ENCODE assay signal across 14 mouse cellular contexts in genomic region chr7:19699827-19700148, GRCm38 (mm10). TPM values are rescaled to one million over a fixed set of nuclear protein-coding genes. Genes with fewer than 3 reads are reported as not detected.
DNase-seq lines count a peak whose midpoint lies in the region; ATAC-seq and TF ChIP-seq lines count a peak whose summit lies in the region.
"Had no signal": no experiment of that assay in that cellular context is flagged by ENCODE, and none has a peak within 500 bp of the region (broad histone marks: within the 10 kb centered on the region; RNA-seq: fewer than 3 reads in every experiment).

No protein-coding gene starts in this region.

- peaks cover 37% of the 10 kb centered on the region for H3K36me3 ChIP-seq in heart, embryonic 14.5 days (ENCODE audit: control insufficient read depth, insufficient read depth, low read length)
- peaks cover 14% of the 10 kb centered on the region for H3K36me3 ChIP-seq in midbrain, embryonic 11.5 days (ENCODE audit: control insufficient read depth, insufficient read depth, low read length)
- H3K36me3 ChIP-seq in midbrain, embryonic 15.5 days (replicated peaks): peaks cover 8% of the 10 kb centered on the region; the same call in 1 of the 2 replicates
- H3K36me3 ChIP-seq in liver, embryonic 15.5 days (replicated peaks): peaks cover 36% of the 10 kb centered on the region

- H3K4me2 ChIP-seq in heart, embryonic 14.5 days (ENCODE audit: low read length): peak overlapping the region; percentile 79; the same call in 1 of the 2 replicates
- H3K4me2 ChIP-seq in midbrain, embryonic 11.5 days: no peak overlapping the region
- H3K4me2 ChIP-seq in midbrain, embryonic 15.5 days: no peak overlapping the region
- peak overlapping the region; percentile 56; the same call in 1 of the 2 replicates for H3K4me2 ChIP-seq in liver, embryonic 15.5 days

- H3K27ac ChIP-seq in heart, embryonic 14.5 days (replicated peaks in 1 of 2; ENCODE audit: control insufficient read depth in 1 of 2, insufficient read depth in 1 of 2, low read depth in 2 of 2, low read length in 2 of 2): peak overlapping the region in 1 of 2 experiments; percentile 41; a peak in 1 of 4 replicates
- H3K27ac ChIP-seq in midbrain, embryonic 11.5 days (ENCODE audit: low read depth, low read length): no peak overlapping the region
- no peak overlapping the region for H3K27ac ChIP-seq in midbrain, embryonic 15.5 days
- H3K27ac ChIP-seq in cortical plate, adult 2 months (ENCODE audit: insufficient read depth, low read length): peak overlapping the region; percentile 62; the same call in 1 of the 2 replicates
- peak overlapping the region; percentile 83 for H3K27ac ChIP-seq in liver, embryonic 15.5 days (replicated peaks)

- H3K4me1 ChIP-seq in heart, embryonic 14.5 days (ENCODE audit: control insufficient read depth in 2 of 2, insufficient read depth in 2 of 2, low read length in 2 of 2): peaks cover 24 to 39% of the 10 kb centered on the region in 2 experiments
- peaks cover 13% of the 10 kb centered on the region for H3K4me1 ChIP-seq in midbrain, embryonic 11.5 days (ENCODE audit: control insufficient read depth, insufficient read depth, low read length)
- H3K4me1 ChIP-seq in midbrain, embryonic 15.5 days: peaks cover 18% of the 10 kb centered on the region
- H3K4me1 ChIP-seq in cortical plate, adult 2 months (ENCODE audit: control insufficient read depth, insufficient read depth, low read length): peaks cover 4% of the 10 kb centered on the region; the same call in 1 of the 2 replicates
- H3K4me1 ChIP-seq in liver, embryonic 15.5 days (replicated peaks): peaks cover 79% of the 10 kb centered on the region

- 75% methylated on average over 4 of the region's 4 CpGs for WGBS in heart, embryonic 14.5 days
- WGBS in midbrain, embryonic 11.5 days: 81% methylated on average over 4 of the region's 4 CpGs
- 84% methylated on average over 4 of the region's 4 CpGs for WGBS in midbrain, embryonic 15.5 days
- whole genome bisulfite sequencing in liver, embryonic 15.5 days (ENCODE audit: insufficient replicate concordance): 42% methylated on average over 4 of the region's 4 CpGs

- H3K9me3 ChIP-seq in heart, embryonic 14.5 days (ENCODE audit: control insufficient read depth, low read length): no peaks in the 10 kb centered on the region
- H3K9me3 ChIP-seq in midbrain, embryonic 11.5 days (ENCODE audit: control insufficient read depth, low read length): peaks cover 4% of the 10 kb centered on the region; the same call in 1 of the 2 replicates
- no peaks in the 10 kb centered on the region for H3K9me3 ChIP-seq in midbrain, embryonic 15.5 days
- H3K9me3 ChIP-seq in liver, embryonic 15.5 days (replicated peaks): no peaks in the 10 kb centered on the region
- H3K9me3 ChIP-seq: embryonic facial prominence, embryonic 15.5 days had no signal

- peak overlapping the region; percentile 74; the same call in 1 of the 2 replicates for H3K9ac ChIP-seq in heart, embryonic 14.5 days (ENCODE audit: low read length)
- 0 out of 2 replicates have a peak overlapping the region, but pooled peaks have one; percentile 67 for H3K9ac ChIP-seq in midbrain, embryonic 11.5 days (ENCODE audit: low read length)
- H3K9ac ChIP-seq in midbrain, embryonic 15.5 days: no peak overlapping the region
- H3K9ac ChIP-seq in liver, embryonic 15.5 days: no peak overlapping the region

- intact Hi-C loops in heart, postnatal 14 days (cut with DNase I): loop anchor here (10.0 kb wide), 1 partner anchor 295 kb away; the partner anchor contains the start of genes Ckm and Klc3

- DNase-seq in heart, postnatal 14 days: no peak
- no peak for DNase-seq in midbrain, embryonic 11.5 days (ENCODE audit: low spot score, missing footprints)
- no peak for DNase-seq in right cerebral cortex, adult 18-20 months
- no peak for DNase-seq in urinary bladder, postnatal 14 days (ENCODE audit: low spot score)

- TF ChIP-seq CTCF in cortical plate, adult 2 months (IDR thresholded peaks at IDR 0.05; ENCODE audit: extremely low read depth, insufficient read depth, low read length): no peak

- no peak for TF ChIP-seq POLR2A in cortical plate, adult 2 months (IDR thresholded peaks at IDR 0.05; ENCODE audit: extremely low read depth, insufficient read depth, low read length)

- no peak overlapping the region for H3K4me3 ChIP-seq in heart, embryonic 14.5 days (ENCODE audit: control insufficient read depth in 1 of 2, insufficient read depth in 1 of 2, low read depth in 1 of 2, low read length in 2 of 2)
- no peak overlapping the region for H3K4me3 ChIP-seq in midbrain, embryonic 11.5 days (ENCODE audit: low read depth, low read length)
- H3K4me3 ChIP-seq in midbrain, embryonic 15.5 days: no peak overlapping the region
- no peak overlapping the region for H3K4me3 ChIP-seq in cortical plate, adult 2 months (ENCODE audit: insufficient read depth, low read length)
- H3K4me3 ChIP-seq in liver, embryonic 15.5 days (replicated peaks): no peak overlapping the region

- no peaks in the 10 kb centered on the region for H3K27me3 ChIP-seq in heart, embryonic 14.5 days (ENCODE audit: control insufficient read depth, insufficient read depth, low read length)
- no peaks in the 10 kb centered on the region for H3K27me3 ChIP-seq in midbrain, embryonic 11.5 days (ENCODE audit: control insufficient read depth, insufficient read depth, low read length)
- H3K27me3 ChIP-seq in midbrain, embryonic 15.5 days (replicated peaks): no peaks in the 10 kb centered on the region
- H3K27me3 ChIP-seq in liver, embryonic 15.5 days: no peaks in the 10 kb centered on the region
- H3K27me3 ChIP-seq: embryonic facial prominence, embryonic 15.5 days had no signal

- ATAC-seq in heart, embryonic 14.5 days (ENCODE audit: insufficient number of reproducible peaks, insufficient read depth, low FRiP score, low read depth): no peak
- no peak for ATAC-seq in midbrain, embryonic 11.5 days (ENCODE audit: low FRiP score)
- no peak for ATAC-seq in midbrain, embryonic 15.5 days (replicated peaks)
- ATAC-seq in liver, embryonic 15.5 days (ENCODE audit: insufficient read depth): no peak
- ATAC-seq: CD4-positive, CD25-positive, alpha-beta regulatory T cell, adult 4 months had no signal

RNA-seq across cellular contexts. Expression of gene Apoe, which starts 0.8 kb away (rescaled TPM):
- 644 and 695 TPM in 2 replicates for polyA plus RNA-seq in heart, embryonic 14.5 days (2014; fragmentation: Nextera tagmentation; extraction: Ambion mirVana)
- total RNA-seq in heart, postnatal 14 days (2021): 100 to 1,000 TPM; 243 to 352 TPM
- polyA plus RNA-seq in midbrain, embryonic 11.5 days (2014; fragmentation: Nextera tagmentation; extraction: Ambion mirVana): 180 and 196 TPM in 2 replicates
- polyA plus RNA-seq in midbrain, embryonic 15.5 days (2015; fragmentation: Nextera tagmentation; extraction: Ambion mirVana): 385 and 514 TPM in 2 replicates
- 4,294 and 4,561 TPM in 2 replicates for polyA plus RNA-seq in cortical plate, adult 2 months (2012; rRNA removed)
- 2,704 and 3,478 TPM in 2 replicates for polyA plus RNA-seq in liver, embryonic 15.5 days (2015; fragmentation: Nextera tagmentation; extraction: Ambion mirVana)

RNA-seq across cellular contexts. Expression of gene Apoc1, which starts 7.3 kb away (rescaled TPM):
- 14.3 and 14.6 TPM in 2 replicates for polyA plus RNA-seq in heart, embryonic 14.5 days (2014; fragmentation: Nextera tagmentation; extraction: Ambion mirVana)
- 1 to 10 TPM; 2.2 to 8.9 TPM for total RNA-seq in heart, postnatal 14 days (2021)
- polyA plus RNA-seq in midbrain, embryonic 11.5 days (2014; fragmentation: Nextera tagmentation; extraction: Ambion mirVana): 1.9 and 3.2 TPM in 2 replicates
- 1.5 and 1.6 TPM in 2 replicates for polyA plus RNA-seq in midbrain, embryonic 15.5 days (2015; fragmentation: Nextera tagmentation; extraction: Ambion mirVana)
- polyA plus RNA-seq in cortical plate, adult 2 months (2012; rRNA removed): 1.3 and 1.4 TPM in 2 replicates
- polyA plus RNA-seq in liver, embryonic 15.5 days (2015; fragmentation: Nextera tagmentation; extraction: Ambion mirVana): 609 and 611 TPM in 2 replicates
- polyA plus RNA-seq: CD4-positive, CD25-positive, alpha-beta regulatory T cell, adult 4 months had no signal

RNA-seq across cellular contexts. Expression of gene Tomm40, which starts 15.4 kb away (rescaled TPM):
- polyA plus RNA-seq in heart, embryonic 14.5 days (2014; fragmentation: Nextera tagmentation; extraction: Ambion mirVana): 130 and 135 TPM in 2 replicates
- total RNA-seq in heart, postnatal 14 days (2021): 100 to 1,000 TPM; 107 to 120 TPM
- polyA plus RNA-seq in midbrain, embryonic 11.5 days (2014; fragmentation: Nextera tagmentation; extraction: Ambion mirVana): 113 and 138 TPM in 2 replicates
- 139 and 156 TPM in 2 replicates for polyA plus RNA-seq in midbrain, embryonic 15.5 days (2015; fragmentation: Nextera tagmentation; extraction: Ambion mirVana)
- polyA plus RNA-seq in cortical plate, adult 2 months (2012; rRNA removed): 108 TPM in 2 replicates
- polyA plus RNA-seq in liver, embryonic 15.5 days (2015; fragmentation: Nextera tagmentation; extraction: Ambion mirVana): 87.2 and 91.8 TPM in 2 replicates

RNA-seq across cellular contexts. Expression of gene Apoc4, which starts 18.5 kb away (rescaled TPM):
- polyA plus RNA-seq in heart, embryonic 14.5 days (2014; fragmentation: Nextera tagmentation; extraction: Ambion mirVana): 0.31 TPM in 1 of 2 replicates, not detected in the other
- total RNA-seq in heart, postnatal 14 days (2021): not detected
- polyA plus RNA-seq in midbrain, embryonic 11.5 days (2014; fragmentation: Nextera tagmentation; extraction: Ambion mirVana): not detected in 2 replicates
- not detected in 2 replicates for polyA plus RNA-seq in midbrain, embryonic 15.5 days (2015; fragmentation: Nextera tagmentation; extraction: Ambion mirVana)
- not detected in 2 replicates for polyA plus RNA-seq in cortical plate, adult 2 months (2012; rRNA removed)
- 273 and 372 TPM in 2 replicates for polyA plus RNA-seq in liver, embryonic 15.5 days (2015; fragmentation: Nextera tagmentation; extraction: Ambion mirVana)
- polyA plus RNA-seq: frontal cortex, adult 2 months; limb, embryonic 11.5 days had no signal

RNA-seq across cellular contexts. Expression of gene Gm44805, which starts 18.6 kb away (rescaled TPM):
- not detected in 2 replicates for polyA plus RNA-seq in heart, embryonic 14.5 days (2014; fragmentation: Nextera tagmentation; extraction: Ambion mirVana)
- total RNA-seq in heart, postnatal 14 days (2021): not detected
- not detected in 2 replicates for polyA plus RNA-seq in midbrain, embryonic 11.5 days (2014; fragmentation: Nextera tagmentation; extraction: Ambion mirVana)
- not detected in 2 replicates for polyA plus RNA-seq in midbrain, embryonic 15.5 days (2015; fragmentation: Nextera tagmentation; extraction: Ambion mirVana)
- not detected in 2 replicates for polyA plus RNA-seq in cortical plate, adult 2 months (2012; rRNA removed)
- 22.2 and 29.1 TPM in 2 replicates for polyA plus RNA-seq in liver, embryonic 15.5 days (2015; fragmentation: Nextera tagmentation; extraction: Ambion mirVana)
- polyA plus RNA-seq: CD4-positive, CD25-positive, alpha-beta regulatory T cell, adult 4 months; embryonic facial prominence, embryonic 15.5 days; frontal cortex, adult 2 months; limb, embryonic 11.5 days; stomach, embryonic 14.5 days; urinary bladder, adult 2 months had no signal

Comparison
In these comparisons a context has a peak if more than half of its experiments do, and no peak if none do; other contexts are left out.
1. H3K9ac ChIP-seq: peak in heart, embryonic 14.5 days (single experiment) and midbrain, embryonic 11.5 days (single experiment); none in midbrain, embryonic 15.5 days (single experiment) and liver, embryonic 15.5 days (single experiment).
2. H3K27ac ChIP-seq: peak in cortical plate, adult 2 months (single experiment) and liver, embryonic 15.5 days (single experiment); none in midbrain, embryonic 11.5 days (single experiment) and midbrain, embryonic 15.5 days (single experiment).
3. H3K4me2 ChIP-seq: peak in heart, embryonic 14.5 days (single experiment) and liver, embryonic 15.5 days (single experiment); none in midbrain, embryonic 11.5 days (single experiment) and midbrain, embryonic 15.5 days (single experiment).
4. RNA of gene Apoc1, which starts 7.3 kb away (polyA plus RNA-seq): 609 to 611 TPM in liver, embryonic 15.5 days; 14.3 to 14.6 TPM in heart, embryonic 14.5 days, 1.9 to 3.2 TPM in midbrain, embryonic 11.5 days, 1.5 to 1.6 TPM in midbrain, embryonic 15.5 days and 1.3 to 1.4 TPM in cortical plate, adult 2 months; every median in the first group is over 10 times any median in the second.